Mouse (Mus musculus) ES-E14 (cell line): ENCODE measurements around the gene Pde4d. TPM values are rescaled to one million over a fixed set of nuclear protein-coding genes. Genes with fewer than 3 reads are reported as not detected.

Experiments used
- DNase-seq: peaks from one replicate; pipeline ENCODE4 v3.0.0-alpha.2; 2013; ENCODE audit warnings: low read depth, low spot score
- H3K27ac ChIP-seq: 2 replicates; pipeline ENCODE4 v1.5.1; 2012; ENCODE audit warnings: low read depth, mild to moderate bottlenecking, low read length, moderate library complexity, mixed read lengths; ENCODE audit not compliant: poor library complexity, insufficient read depth, severe bottlenecking
- H3K36me3 ChIP-seq: 2 replicates; pipeline ENCODE4 v1.6.1; 2012; ENCODE audit warnings: mild to moderate bottlenecking, low read length, moderate library complexity, mixed read lengths; ENCODE audit not compliant: control insufficient read depth, poor library complexity, insufficient read depth, severe bottlenecking
- H3K4me1 ChIP-seq, 2 experiments: fragments of 150-350 bp in 1 of 2; sonication (generic) in 1 of 2; 2 replicates each; pipeline ENCODE4 v1.6.1; 2012; ENCODE audit warnings: low read length in 2 of 2, mild to moderate bottlenecking in 1 of 2, mixed read lengths in 1 of 2; ENCODE audit not compliant: control insufficient read depth in 2 of 2, insufficient read depth in 2 of 2, poor library complexity in 1 of 2
- H3K4me3 ChIP-seq, 2 experiments: fragments of 150-350 bp in 1 of 2; sonication (generic) in 1 of 2; 2 replicates each; pipeline ENCODE4 v1.5.1; 2012; ENCODE audit warnings: low read length in 2 of 2, low read depth in 1 of 2, mild to moderate bottlenecking in 1 of 2, mixed read lengths in 1 of 2; ENCODE audit not compliant: insufficient read depth in 1 of 2, poor library complexity in 1 of 2, severe bottlenecking in 1 of 2
- H3K9ac ChIP-seq: 2 replicates; pipeline ENCODE4 v1.6.1; 2012; ENCODE audit warnings: low read depth, mild to moderate bottlenecking, low read length, mixed read lengths; ENCODE audit not compliant: poor library complexity, insufficient read depth, severe bottlenecking
- H3K9me3 ChIP-seq: fragments of 150-350 bp; sonication (generic); 2 replicates; pipeline ENCODE4 v1.6.1; 2012; ENCODE audit warnings: low read depth, mild to moderate bottlenecking, low read length; ENCODE audit not compliant: control insufficient read depth, insufficient read depth
- CHD2 ChIP-seq: IDR thresholded peaks from 2 replicates; pipeline ENCODE4 v1.6.1; 2014; ENCODE audit warnings: mild to moderate bottlenecking, low read depth, low read length, inconsistent platforms
- HCFC1 ChIP-seq: IDR thresholded peaks from 2 replicates; pipeline ENCODE4 v1.6.1; 2012; ENCODE audit warnings: low read length, inconsistent platforms, borderline replicate concordance; ENCODE audit not compliant: insufficient read depth
- MAFK ChIP-seq: IDR thresholded peaks from 2 replicates; pipeline ENCODE4 v1.6.1; 2014; ENCODE audit warnings: mild to moderate bottlenecking, low read depth, low read length, inconsistent platforms; ENCODE audit not compliant: insufficient read depth
- ZC3H11A ChIP-seq: IDR thresholded peaks from 2 replicates; pipeline ENCODE4 v1.6.1; 2012; ENCODE audit warnings: low read depth, mild to moderate bottlenecking, inconsistent platforms, low read length, borderline replicate concordance
- ZNF384 ChIP-seq: IDR thresholded peaks from 2 replicates; pipeline ENCODE4 v1.6.1; 2012; ENCODE audit warnings: low read depth, low read length, inconsistent platforms
- in situ Hi-C, 2 experiments: fragments of 600-800 bp; cut with MboI; formaldehyde crosslinking; loops; one replicate each; pipeline ENCODE4 v1.15.1; 2025; ENCODE audit warnings: low sequenced_read_pairs in 2 of 2, inconsistent platforms in 1 of 2; ENCODE audit not compliant: unreplicated experiment in 2 of 2
- total RNA-seq: library from RNA; depleted of rRNA; stranded (reverse); fragments of 300-350 nt; gene quantifications from 2 replicates; pipeline ENCODE4 v1.2.3, GENCODE M21; 2012

Pde4d gene
- total RNA-seq, 1 experiment = 10.4 TPM

GRCm38 (mm10) chr13:109175852-109176621 is 726.3 kb downstream of the Pde4d start:
- DNase-seq = no peak
- Histone ChIP-seq H3K4me3 (no peak overlapping the region), H3K4me1 (no peaks in the 10 kb centered on the region), H3K9me3 (no peaks in the 10 kb centered on the region), H3K27ac (no peak overlapping the region), H3K9ac (no peak overlapping the region), H3K36me3 (no peaks in the 10 kb centered on the region)
- in situ Hi-C loops = no loop called here
- no peak for TF ChIP-seq CHD2
- TF ChIP-seq ZNF384 = no peak
- no peak for TF ChIP-seq ZC3H11A
- no peak for TF ChIP-seq HCFC1
- TF ChIP-seq MAFK = no peak

GRCm38 (mm10) chr13:109181363-109181762 is 731.6 kb downstream of the Pde4d start:
- H3K9me3 ChIP-seq = no peaks in the 10 kb centered on the region
- H3K4me3 ChIP-seq = no peak overlapping the region
- H3K4me1 ChIP-seq = no peaks in the 10 kb centered on the region
- TF ChIP-seq HCFC1 = no peak
- TF ChIP-seq ZNF384 = no peak
- TF ChIP-seq MAFK = no peak
- TF ChIP-seq ZC3H11A = no peak
- no peak for TF ChIP-seq CHD2
- no peak for DNase-seq
- in situ Hi-C loops = no loop called here
- H3K9ac ChIP-seq = no peak overlapping the region
- H3K27ac ChIP-seq = no peak overlapping the region
- H3K36me3 ChIP-seq = no peaks in the 10 kb centered on the region

- Histone ChIP-seq H3K36me3 (no peaks in the 10 kb centered on the region), H3K4me1 (no peaks in the 10 kb centered on the region), H3K27ac (no peak overlapping the region), H3K9me3 (no peaks in the 10 kb centered on the region), H3K9ac (no peak overlapping the region), H3K4me3 (no peak overlapping the region)
- TF ChIP-seq HCFC1 = no peak
- TF ChIP-seq ZC3H11A = no peak
- TF ChIP-seq MAFK = no peak
- TF ChIP-seq CHD2 = no peak
- TF ChIP-seq ZNF384 = no peak
- in situ Hi-C loops = no loop called here
- DNase-seq = no peak
Measured at GRCm38 (mm10) chr13:109190652-109191051, 740.9 kb downstream of the Pde4d start.

DNA sequence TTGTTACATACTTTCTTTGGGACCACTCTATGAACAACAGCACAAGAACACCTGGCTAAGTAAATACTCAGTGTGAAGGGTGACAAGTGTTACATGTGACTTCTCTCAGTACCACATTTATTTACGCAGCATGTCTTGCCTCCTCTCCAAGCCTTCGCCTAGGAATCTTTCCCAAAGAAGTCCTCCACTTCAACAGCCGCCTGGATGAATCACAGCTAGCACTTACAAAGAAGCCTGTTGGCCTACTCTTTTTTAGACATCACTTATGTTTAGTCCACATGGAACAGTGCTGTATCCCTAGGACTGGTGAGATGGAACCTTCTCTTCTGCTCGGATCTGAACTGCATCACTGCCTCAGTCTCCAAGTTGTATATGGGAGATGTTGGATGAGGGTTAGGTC is 741.4 kb downstream of the Pde4d start:
- no peak overlapping the region for H3K4me3 ChIP-seq
- DNase-seq = no peak
- in situ Hi-C loops = no loop called here
- H3K4me1 ChIP-seq = no peaks in the 10 kb centered on the region
- no peaks in the 10 kb centered on the region for H3K36me3 ChIP-seq
- TF ChIP-seq CHD2 (no peak), ZNF384 (no peak), HCFC1 (no peak), ZC3H11A (no peak), MAFK (no peak)
- H3K9me3 ChIP-seq = no peaks in the 10 kb centered on the region
- H3K27ac ChIP-seq = no peak overlapping the region
- no peak overlapping the region for H3K9ac ChIP-seq

DNA sequence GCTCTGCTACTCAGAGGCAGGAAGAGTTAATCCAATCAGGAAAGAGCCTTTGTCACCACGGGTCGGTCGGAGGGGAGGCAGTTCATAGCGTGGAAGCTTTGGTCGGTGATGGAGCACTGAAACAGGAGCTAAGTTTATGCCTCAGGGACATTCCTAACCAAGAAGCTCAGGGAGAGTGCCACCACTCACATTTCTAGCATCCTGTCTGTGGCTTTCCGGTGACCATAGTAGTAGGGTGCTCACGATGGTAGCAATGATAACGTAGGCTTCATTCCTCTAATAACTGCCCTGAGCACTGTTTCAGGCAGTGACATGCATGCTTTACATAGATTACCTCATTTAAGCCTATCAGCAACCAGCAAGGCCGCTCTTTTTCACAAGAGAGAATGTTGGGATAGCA is 755.8 kb downstream of the Pde4d start:
- DNase-seq = no peak
- H3K4me3 ChIP-seq = no peak overlapping the region
- no peak overlapping the region for H3K9ac ChIP-seq
- H3K27ac ChIP-seq = no peak overlapping the region
- no peaks in the 10 kb centered on the region for H3K36me3 ChIP-seq
- H3K4me1 ChIP-seq = peaks cover 0 to 5% of the 10 kb centered on the region in 2 experiments; a peak in 1 of 4 replicates
- no peak for TF ChIP-seq MAFK
- TF ChIP-seq CHD2 = no peak
- no peak for TF ChIP-seq ZC3H11A
- TF ChIP-seq HCFC1 = no peak
- TF ChIP-seq ZNF384 = no peak
- in situ Hi-C loops = loop anchor here (10.0 to 25.0 kb wide), 3 partner anchors 391 to 868 kb away; no protein-coding TSS in a partner anchor
- H3K9me3 ChIP-seq = no peaks in the 10 kb centered on the region
